Mouse (Mus musculus) midbrain, embryonic 14.5 days (tissue): Measurements from ENCODE around the gene Gnb2. TPM values are rescaled to one million over a fixed set of nuclear protein-coding genes. Genes with fewer than 3 reads are reported as not detected.

Source experiments
- ATAC-seq: fragments of 200-750 bp; cut with Nextera tagmentation; 2 replicates; pipeline ENCODE4 v1.8.0; 2017; ENCODE audit warnings: moderate number of reproducible peaks, moderate library complexity; ENCODE audit not compliant: low FRiP score, low TSS enrichment
- DNase-seq: peaks from one replicate; pipeline ENCODE4 v3.0.0-alpha.2; 2015
- H3K27ac ChIP-seq: fragments of 300-500 bp; sonication (generic); replicated peaks from 2 replicates; pipeline ENCODE4 v1.5.1; 2014; ENCODE audit warnings: mild to moderate bottlenecking, low read depth, low read length, moderate library complexity
- H3K27me3 ChIP-seq: fragments of 300-500 bp; sonication (generic); 2 replicates; pipeline ENCODE4 v1.6.1; 2014; ENCODE audit warnings: low read length, control low read depth, mixed read lengths; ENCODE audit not compliant: control insufficient read depth, insufficient read depth
- H3K36me3 ChIP-seq: fragments of 300-500 bp; sonication (generic); 2 replicates; pipeline ENCODE4 v1.6.1; 2014; ENCODE audit warnings: low read length, control low read depth; ENCODE audit not compliant: control insufficient read depth, insufficient read depth
- H3K4me1 ChIP-seq: fragments of 300-500 bp; sonication (generic); 2 replicates; pipeline ENCODE4 v1.6.1; 2014; ENCODE audit warnings: mild to moderate bottlenecking, antibody characterized with exemption, low read length, control low read depth; ENCODE audit not compliant: control insufficient read depth, insufficient read depth
- H3K4me2 ChIP-seq: fragments of 300-500 bp; sonication (generic); 2 replicates; pipeline ENCODE4 v1.6.1; 2014; ENCODE audit warnings: mild to moderate bottlenecking, low read length, moderate library complexity
- H3K4me3 ChIP-seq: fragments of 300-500 bp; sonication (generic); replicated peaks from 2 replicates; pipeline ENCODE4 v1.5.1; 2014; ENCODE audit warnings: low read depth, low read length
- H3K9ac ChIP-seq: fragments of 300-500 bp; sonication (generic); replicated peaks from 2 replicates; pipeline ENCODE4 v1.6.1; 2014; ENCODE audit warnings: mild to moderate bottlenecking, low read length, moderate library complexity
- H3K9me3 ChIP-seq: fragments of 300-500 bp; sonication (generic); 2 replicates; pipeline ENCODE4 v1.6.1; 2016; ENCODE audit warnings: low read length, control low read depth, mixed read lengths; ENCODE audit not compliant: control insufficient read depth
- WGBS: fragments of 180-500 bp; shearing (Covaris S2); extraction: QIAGEN DNeasy Blood & Tissue Kit; methylation state at CpG from one replicate; pipeline ENCODE4 v1.1.7; 2014; 5-methylcytosine and 5-hydroxymethylcytosine counted together
- microRNA-seq: library from miRNA; unstranded; fragments of <30 nt; microRNA quantifications from one replicate; pipeline ENCODE4, GENCODE M21; 2016
- polyA plus RNA-seq: library from polyadenylated mRNA; unstranded; fragments of >200 nt; fragmentation: Nextera tagmentation; extraction: Ambion mirVana; gene quantifications from 2 replicates; pipeline ENCODE4 v1.2.1, GENCODE M21; 2014

Gnb2 gene
- polyA plus RNA-seq, 1 experiment from 2014 or later: 633 TPM

DNA sequence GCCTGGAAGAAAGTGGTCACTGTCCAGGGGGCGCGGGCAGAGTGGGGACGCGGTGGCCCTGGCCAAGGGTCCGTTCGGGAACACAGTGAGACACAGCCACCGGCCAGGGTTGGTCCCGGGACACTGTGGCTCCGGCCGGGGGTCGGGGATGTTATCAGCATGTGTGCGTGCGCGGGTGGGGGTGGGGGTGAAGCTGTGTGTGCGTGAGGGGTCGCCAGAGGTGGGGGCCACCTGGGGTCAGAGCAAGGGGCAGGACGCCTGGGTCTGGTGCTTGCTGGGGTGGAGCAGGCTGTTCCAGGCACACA, 47.5 kb downstream of the Gnb2 start:
- ATAC-seq (no peak), DNase-seq (no peak)
- H3K4me2 ChIP-seq: peak overlapping the region; percentile 50
- no peaks in the 10 kb centered on the region for H3K4me1 ChIP-seq
- no peaks in the 10 kb centered on the region for H3K9me3 ChIP-seq
- H3K4me3 ChIP-seq: 0 out of 2 replicates have a peak overlapping the region, but pooled peaks have one; percentile 3
- 0 out of 2 replicates have a peak overlapping the region, but pooled peaks have one; percentile 12 for H3K9ac ChIP-seq
- no peak overlapping the region for H3K27ac ChIP-seq
- no peaks in the 10 kb centered on the region for H3K36me3 ChIP-seq
- H3K27me3 ChIP-seq: no peaks in the 10 kb centered on the region
- WGBS: 2% methylated on average over 17 of the region's 17 CpGs

DNA sequence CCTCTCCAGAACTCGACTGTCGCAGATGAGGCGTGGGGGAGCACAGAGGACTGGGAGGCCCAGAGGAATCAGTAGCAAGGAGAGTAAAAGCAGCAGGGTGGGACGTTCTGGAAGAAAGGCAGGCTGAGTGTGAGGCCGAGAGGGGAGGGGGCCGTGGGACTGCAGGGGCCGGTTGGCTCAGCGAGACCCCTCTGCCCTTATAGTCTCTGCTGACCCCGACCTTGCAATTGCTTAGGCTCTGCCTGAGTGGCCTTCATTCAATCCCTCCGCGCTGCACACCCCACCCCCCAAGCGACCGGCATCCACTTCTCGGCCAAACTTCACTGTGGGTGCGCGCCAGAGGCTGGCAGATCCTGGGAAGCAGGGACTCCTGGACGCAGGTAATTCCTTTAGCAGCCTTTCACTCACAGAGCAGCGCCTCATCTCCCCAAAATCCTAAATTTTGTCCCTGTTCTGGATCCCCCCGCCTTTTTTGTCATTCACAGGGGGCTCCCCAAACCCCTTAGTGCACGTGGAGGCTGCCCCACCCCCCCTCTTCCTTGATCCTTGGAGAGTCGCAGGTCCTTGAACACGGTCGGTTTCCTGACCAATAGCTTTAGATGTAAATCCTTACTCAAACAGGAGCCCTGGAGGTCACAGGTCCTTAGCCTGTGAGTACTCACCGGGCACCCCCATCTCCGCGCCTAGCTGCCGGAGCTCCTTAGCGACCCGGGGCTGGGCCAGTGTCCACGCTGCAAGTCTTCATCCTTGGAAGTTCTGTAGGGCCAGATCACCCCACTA, 48.0 kb downstream of the Gnb2 start:
- Histone ChIP-seq H3K4me1 (no peaks in the 10 kb centered on the region), H3K27me3 (no peaks in the 10 kb centered on the region), H3K4me2 (peak overlapping the region; percentile 50), H3K4me3 (0 out of 2 replicates have a peak overlapping the region, but pooled peaks have one; percentile 3), H3K27ac (no peak overlapping the region), H3K9me3 (no peaks in the 10 kb centered on the region), H3K36me3 (no peaks in the 10 kb centered on the region), H3K9ac (0 out of 2 replicates have a peak overlapping the region, but pooled peaks have one; percentile 12)
- DNase-seq (no peak), ATAC-seq (no peak)
- 2% methylated on average over 30 of the region's 30 CpGs for WGBS

DNA sequence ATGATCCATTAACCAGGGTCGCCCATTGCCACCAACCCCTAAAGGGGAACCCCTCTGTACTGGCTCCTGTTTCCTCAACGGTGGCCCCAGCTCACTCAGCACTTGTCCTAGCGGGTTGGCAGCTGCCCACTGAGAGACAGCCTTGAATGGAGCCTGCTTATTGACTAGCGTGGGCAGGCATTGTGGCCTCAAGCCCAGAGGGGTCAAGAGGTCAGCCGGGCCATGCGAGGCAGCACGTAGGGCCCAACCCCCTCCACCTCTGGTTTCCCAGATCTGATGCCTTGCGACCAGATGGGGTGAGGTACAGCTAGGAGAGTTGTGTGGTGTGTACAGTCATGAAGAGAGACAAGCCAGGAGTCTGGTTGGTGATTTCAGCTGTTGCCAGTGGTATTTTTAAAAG, 51.4 kb downstream of the Gnb2 start:
- no peaks in the 10 kb centered on the region for H3K4me1 ChIP-seq
- no peak overlapping the region for H3K4me3 ChIP-seq
- H3K4me2 ChIP-seq: no peak overlapping the region
- DNase-seq (no peak), ATAC-seq (no peak)
- WGBS: 10% methylated on average over 8 of the region's 8 CpGs
- H3K36me3 ChIP-seq: no peaks in the 10 kb centered on the region
- H3K9me3 ChIP-seq: no peaks in the 10 kb centered on the region
- no peak overlapping the region for H3K27ac ChIP-seq
- H3K27me3 ChIP-seq: no peaks in the 10 kb centered on the region
- H3K9ac ChIP-seq: no peak overlapping the region

DNA sequence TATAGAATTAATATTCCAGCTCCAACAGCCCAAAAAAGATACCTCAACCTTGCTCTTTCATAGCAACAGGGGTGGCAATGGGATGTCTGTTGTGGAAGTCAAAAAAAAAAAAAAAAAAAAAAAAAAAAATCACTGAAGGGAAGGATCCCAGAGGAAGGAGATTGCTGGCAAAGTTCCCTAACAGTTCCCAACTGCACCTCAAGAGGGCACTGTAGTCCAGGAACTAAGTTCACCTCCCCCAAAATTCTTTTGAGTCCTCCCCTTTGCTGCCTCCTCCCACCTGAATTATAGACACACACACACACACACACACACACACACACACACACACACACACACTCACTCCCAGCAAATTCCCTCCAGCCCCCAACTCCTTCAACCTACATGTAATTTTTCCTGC, 52.2 kb downstream of the Gnb2 start:
- Histone ChIP-seq H3K9ac (no peak overlapping the region), H3K9me3 (no peaks in the 10 kb centered on the region), H3K27me3 (no peaks in the 10 kb centered on the region), H3K4me2 (no peak overlapping the region), H3K4me3 (no peak overlapping the region), H3K36me3 (no peaks in the 10 kb centered on the region), H3K27ac (no peak overlapping the region), H3K4me1 (no peaks in the 10 kb centered on the region)
- ATAC-seq: no peak
- DNase-seq: peak; percentile 85

Small RNAs within 50 kb of the gene (microRNA-seq; reads per million reads assigned to microRNA genes)
- 2.6 reads per million, percentile 18 among the genes with 10 or more reads in this experiment for gene Mir6418

Other genes with a start within 250 kb of the Gnb2 start
- 22.2 and 35.7 TPM in 2 replicates for gene Ache, start 246.0 kb downstream of the Gnb2 start, polyA plus RNA-seq
- gene Ufsp1, start 238.9 kb downstream of the Gnb2 start, polyA plus RNA-seq: 13.7 and 18.3 TPM in 2 replicates
- 82.0 and 95.9 TPM in 2 replicates for gene Srrt, start 225.8 kb downstream of the Gnb2 start, polyA plus RNA-seq
- gene Trip6, start 219.1 kb downstream of the Gnb2 start, polyA plus RNA-seq: 12.0 and 12.9 TPM in 2 replicates
- gene Slc12a9, start 199.9 kb downstream of the Gnb2 start, polyA plus RNA-seq: 17.1 and 18.6 TPM in 2 replicates
- gene Ephb4, start 183.4 kb downstream of the Gnb2 start, polyA plus RNA-seq: 3.4 and 8.5 TPM in 2 replicates
- 0.11 and 0.12 TPM in 2 replicates for gene Zan, start 56.4 kb downstream of the Gnb2 start, polyA plus RNA-seq
- gene Pop7, start 31.0 kb downstream of the Gnb2 start, polyA plus RNA-seq: 83.7 and 103 TPM in 2 replicates
- gene Gigyf1, start 15.0 kb downstream of the Gnb2 start, polyA plus RNA-seq: 17.0 and 23.5 TPM in 2 replicates
- gene Epo, start 268 bp downstream of the Gnb2 start, polyA plus RNA-seq: not detected in 2 replicates
- gene Actl6b, start 20.0 kb upstream of the Gnb2 start, polyA plus RNA-seq: 234 and 291 TPM in 2 replicates
- 4.0 and 5.6 TPM in 2 replicates for gene Tfr2, start 36.3 kb upstream of the Gnb2 start, polyA plus RNA-seq
- gene Mospd3, start 67.5 kb upstream of the Gnb2 start, polyA plus RNA-seq: 67.2 and 83.9 TPM in 2 replicates
- 3.0 and 11.7 TPM in 2 replicates for gene Pcolce, start 80.3 kb upstream of the Gnb2 start, polyA plus RNA-seq
- 0.09 and 0.18 TPM in 2 replicates for gene Fbxo24, start 95.5 kb upstream of the Gnb2 start, polyA plus RNA-seq
- 18.1 and 21.9 TPM in 2 replicates for gene Lrch4, start 95.6 kb upstream of the Gnb2 start, polyA plus RNA-seq
- gene Gm20605, start 95.7 kb upstream of the Gnb2 start, polyA plus RNA-seq: 4.4 and 6.0 TPM in 2 replicates
- 4.1 and 5.6 TPM in 2 replicates for gene Sap25, start 107.8 kb upstream of the Gnb2 start, polyA plus RNA-seq
- gene Irs3, start 112.2 kb upstream of the Gnb2 start, polyA plus RNA-seq: not detected in 2 replicates
- gene Agfg2, start 151.2 kb upstream of the Gnb2 start, polyA plus RNA-seq: 10.3 and 12.8 TPM in 2 replicates
- gene Nyap1, start 208.1 kb upstream of the Gnb2 start, polyA plus RNA-seq: 16.2 and 28.8 TPM in 2 replicates
- 42.1 and 47.0 TPM in 2 replicates for gene Tsc22d4, start 212.2 kb upstream of the Gnb2 start, polyA plus RNA-seq
- 53.4 and 58.6 TPM in 2 replicates for gene Ppp1r35, start 245.3 kb upstream of the Gnb2 start, polyA plus RNA-seq